Mouse (Mus musculus): ENCODE data around the gene Fam122a. TPM values are rescaled to one million over a fixed set of nuclear protein-coding genes. Genes with fewer than 3 reads are reported as not detected.

Fam122a gene
- polyA plus RNA-seq, 1 experiment from 2014 or later = 55.8 TPM

GRCm38 (mm10) chr19:24509391-24509790 lies 32.2 kb upstream of the Fam122a start:
- Histone ChIP-seq H3K27ac (no peak overlapping the region), H3K4me1 (replicated peaks) (peaks cover 17% of the 10 kb centered on the region), H3K27me3 (ENCODE audit: insufficient read depth, poor library complexity, severe bottlenecking) (no peaks in the 10 kb centered on the region), H3K9me3 (no peaks in the 10 kb centered on the region), H3K4me3 (no peak overlapping the region), H3K36me3 (no peaks in the 10 kb centered on the region)
- no peak for DNase-seq (ENCODE audit: low spot score)
- 89% methylated on average over 6 of the region's 6 CpGs for WGBS

- Histone ChIP-seq H3K27ac (no peak overlapping the region), H3K4me3 (no peak overlapping the region), H3K9me3 (no peaks in the 10 kb centered on the region), H3K36me3 (no peaks in the 10 kb centered on the region), H3K4me1 (replicated peaks) (peaks cover 17% of the 10 kb centered on the region), H3K27me3 (ENCODE audit: insufficient read depth, poor library complexity, severe bottlenecking) (no peaks in the 10 kb centered on the region)
- WGBS = 42% methylated on average over 13 of the region's 13 CpGs
- DNase-seq (ENCODE audit: low spot score) = no peak
Observed at GRCm38 (mm10) chr19:24508087-24508767, 31.1 kb upstream of the Fam122a start.

GRCm38 (mm10) chr19:24502736-24503421 lies 25.7 kb upstream of the Fam122a start:
- no peaks in the 10 kb centered on the region for H3K9me3 ChIP-seq

GRCm38 (mm10) chr19:24501525-24501924 lies 24.4 kb upstream of the Fam122a start:
- Histone ChIP-seq H3K27me3 (ENCODE audit: insufficient read depth, poor library complexity, severe bottlenecking) (no peaks in the 10 kb centered on the region), H3K4me3 (no peak overlapping the region), H3K4me1 (replicated peaks) (peaks cover 8% of the 10 kb centered on the region; the same call in 1 of the 2 replicates), H3K9me3 (no peaks in the 10 kb centered on the region), H3K36me3 (no peaks in the 10 kb centered on the region), H3K27ac (no peak overlapping the region)
- DNase-seq (ENCODE audit: low spot score) = no peak

More at GRCm38 (mm10) chr19:24502736-24503421, 25.7 kb upstream of the Fam122a start:
- no peak overlapping the region for H3K4me3 ChIP-seq
- H3K27me3 ChIP-seq (ENCODE audit: insufficient read depth, poor library complexity, severe bottlenecking) = no peaks in the 10 kb centered on the region
- 87% methylated on average over 10 of the region's 10 CpGs for WGBS
- no peaks in the 10 kb centered on the region for H3K36me3 ChIP-seq
- H3K4me1 ChIP-seq (replicated peaks) = peaks cover 15% of the 10 kb centered on the region
- no peak for DNase-seq (ENCODE audit: low spot score)
- H3K27ac ChIP-seq = no peak overlapping the region

GRCm38 (mm10) chr19:24500431-24500830 lies 23.3 kb upstream of the Fam122a start:
- Histone ChIP-seq H3K27ac (no peak overlapping the region), H3K36me3 (no peaks in the 10 kb centered on the region), H3K4me1 (replicated peaks) (peaks cover 8% of the 10 kb centered on the region; the same call in 1 of the 2 replicates), H3K27me3 (ENCODE audit: insufficient read depth, poor library complexity, severe bottlenecking) (no peaks in the 10 kb centered on the region), H3K9me3 (no peaks in the 10 kb centered on the region), H3K4me3 (no peak overlapping the region)
- 86% methylated on average over 5 of the region's 5 CpGs for WGBS
- DNase-seq (ENCODE audit: low spot score) = no peak

GRCm38 (mm10) chr19:24499291-24499690 lies 22.1 kb upstream of the Fam122a start:
- 74% methylated on average over 3 of the region's 3 CpGs for WGBS
- no peak for DNase-seq (ENCODE audit: low spot score)
- Histone ChIP-seq H3K4me1 (replicated peaks) (peaks cover 8% of the 10 kb centered on the region; the same call in 1 of the 2 replicates), H3K36me3 (no peaks in the 10 kb centered on the region), H3K4me3 (no peak overlapping the region), H3K27ac (no peak overlapping the region), H3K9me3 (no peaks in the 10 kb centered on the region), H3K27me3 (ENCODE audit: insufficient read depth, poor library complexity, severe bottlenecking) (no peaks in the 10 kb centered on the region)

- no peaks in the 10 kb centered on the region for H3K36me3 ChIP-seq
- H3K4me3 ChIP-seq = no peak overlapping the region
- DNase-seq (ENCODE audit: low spot score) = no peak
- no peaks in the 10 kb centered on the region for H3K27me3 ChIP-seq (ENCODE audit: insufficient read depth, poor library complexity, severe bottlenecking)
- 86% methylated on average over 4 of the region's 4 CpGs for WGBS
- H3K9me3 ChIP-seq = no peaks in the 10 kb centered on the region
- no peak overlapping the region for H3K27ac ChIP-seq
- peaks cover 6% of the 10 kb centered on the region; the same call in 1 of the 2 replicates for H3K4me1 ChIP-seq (replicated peaks)
Observed at GRCm38 (mm10) chr19:24493887-24494286, 16.7 kb upstream of the Fam122a start.

GRCm38 (mm10) chr19:24491824-24492223 lies 14.7 kb upstream of the Fam122a start:
- H3K4me1 ChIP-seq (replicated peaks) = peaks cover 6% of the 10 kb centered on the region; the same call in 1 of the 2 replicates
- no peak overlapping the region for H3K4me3 ChIP-seq
- no peaks in the 10 kb centered on the region for H3K36me3 ChIP-seq
- 29% methylated on average over 3 of the region's 3 CpGs for WGBS
- no peaks in the 10 kb centered on the region for H3K9me3 ChIP-seq
- no peak overlapping the region for H3K27ac ChIP-seq
- DNase-seq (ENCODE audit: low spot score) = no peak
- H3K27me3 ChIP-seq (ENCODE audit: insufficient read depth, poor library complexity, severe bottlenecking) = no peaks in the 10 kb centered on the region

- peaks cover 6% of the 10 kb centered on the region; the same call in 1 of the 2 replicates for H3K4me1 ChIP-seq (replicated peaks)
- 65% methylated on average over 5 of the region's 5 CpGs for WGBS
- H3K4me3 ChIP-seq = no peak overlapping the region
- H3K27ac ChIP-seq = no peak overlapping the region
- H3K27me3 ChIP-seq (ENCODE audit: insufficient read depth, poor library complexity, severe bottlenecking) = no peaks in the 10 kb centered on the region
- H3K9me3 ChIP-seq = no peaks in the 10 kb centered on the region
- DNase-seq (ENCODE audit: low spot score) = no peak
- H3K36me3 ChIP-seq = no peaks in the 10 kb centered on the region
Observed at GRCm38 (mm10) chr19:24490275-24490674, 13.1 kb upstream of the Fam122a start.

- DNase-seq (ENCODE audit: low spot score) = no peak
- Histone ChIP-seq H3K4me3 (no peak overlapping the region), H3K27me3 (ENCODE audit: insufficient read depth, poor library complexity, severe bottlenecking) (no peaks in the 10 kb centered on the region), H3K27ac (no peak overlapping the region), H3K9me3 (no peaks in the 10 kb centered on the region), H3K4me1 (replicated peaks) (peaks cover 12% of the 10 kb centered on the region), H3K36me3 (no peaks in the 10 kb centered on the region)
- 73% methylated on average over 8 of the region's 8 CpGs for WGBS
Observed at GRCm38 (mm10) chr19:24486433-24487296, 9.5 kb upstream of the Fam122a start.

GRCm38 (mm10) chr19:24484612-24485194 lies 7.5 kb upstream of the Fam122a start:
- no peak for DNase-seq (ENCODE audit: low spot score)
- Histone ChIP-seq H3K4me1 (replicated peaks) (peaks cover 11% of the 10 kb centered on the region), H3K27ac (no peak overlapping the region), H3K4me3 (no peak overlapping the region), H3K27me3 (ENCODE audit: insufficient read depth, poor library complexity, severe bottlenecking) (no peaks in the 10 kb centered on the region), H3K9me3 (no peaks in the 10 kb centered on the region), H3K36me3 (no peaks in the 10 kb centered on the region)
- 51% methylated on average over 4 of the region's 4 CpGs for WGBS

- Histone ChIP-seq H3K4me3 (no peak overlapping the region), H3K27me3 (ENCODE audit: insufficient read depth, poor library complexity, severe bottlenecking) (no peaks in the 10 kb centered on the region), H3K4me1 (replicated peaks) (peaks cover 30% of the 10 kb centered on the region), H3K9me3 (no peaks in the 10 kb centered on the region), H3K36me3 (no peaks in the 10 kb centered on the region), H3K27ac (no peak overlapping the region)
- no peak for DNase-seq (ENCODE audit: low spot score)
- 66% methylated on average over 2 of the region's 2 CpGs for WGBS
Observed at GRCm38 (mm10) chr19:24480916-24481315, 3.8 kb upstream of the Fam122a start.
